Mouse (Mus musculus): ENCODE data around the gene 1700007K13Rik. TPM values are rescaled to one million over a fixed set of nuclear protein-coding genes. Genes with fewer than 3 reads are reported as not detected.
A peak's percentile ranks its signal among the peaks of the same experiment; 100 is the strongest.

The 1700007K13Rik gene
- total and polyA plus RNA-seq, 2 experiments from 2014 or later: 0.15 TPM; not detected in 1

DNA sequence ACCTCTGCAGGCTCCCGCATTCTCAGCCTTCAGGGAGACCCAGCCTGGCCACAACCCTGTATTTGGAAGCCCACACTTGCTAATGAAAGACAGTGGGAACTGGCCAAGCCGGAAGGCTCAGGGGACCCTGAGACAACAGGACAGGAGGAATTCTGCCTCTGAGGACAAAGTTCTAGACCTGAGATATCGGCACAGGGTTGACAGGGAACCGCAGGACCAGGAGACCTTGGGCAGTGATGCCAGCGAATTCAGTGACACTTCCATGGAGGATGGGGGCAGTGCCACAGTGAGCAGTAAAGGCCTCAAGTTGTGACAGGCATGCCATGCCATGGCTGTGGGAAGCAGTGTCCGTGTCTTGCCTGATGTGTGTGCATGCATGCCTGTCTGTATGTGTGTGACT lies 12.6 kb downstream of the 1700007K13Rik start:
- Histone ChIP-seq H3K4me1 (ENCODE audit: control insufficient read depth, insufficient read depth) (no peaks in the 10 kb centered on the region), H3K36me3 (replicated peaks; ENCODE audit: control insufficient read depth, insufficient read depth, low read length) (no peaks in the 10 kb centered on the region), H3K27ac (ENCODE audit: low read depth) (no peak overlapping the region), H3K27me3 (ENCODE audit: control insufficient read depth, insufficient read depth, low read length) (no peaks in the 10 kb centered on the region), H3K9me3 (replicated peaks; ENCODE audit: control insufficient read depth, low read length) (no peaks in the 10 kb centered on the region), H3K4me2 (ENCODE audit: low read depth, low read length) (no peak overlapping the region), H3K4me3 (ENCODE audit: low read depth, low read length) (no peak overlapping the region), H3K9ac (replicated peaks; ENCODE audit: low read depth, low read length) (no peak overlapping the region)
- WGBS: 77% methylated on average over 6 of the region's 6 CpGs
- DNase-seq (ENCODE audit: low spot score) (no peak), ATAC-seq (ENCODE audit: insufficient read depth, low read depth) (no peak)
- TF ChIP-seq CTCF (IDR thresholded peaks at IDR 0.05; ENCODE audit: low read depth): no peak
- no peak for TF ChIP-seq EP300 (IDR thresholded peaks at IDR 0.05; ENCODE audit: low read depth)

DNA sequence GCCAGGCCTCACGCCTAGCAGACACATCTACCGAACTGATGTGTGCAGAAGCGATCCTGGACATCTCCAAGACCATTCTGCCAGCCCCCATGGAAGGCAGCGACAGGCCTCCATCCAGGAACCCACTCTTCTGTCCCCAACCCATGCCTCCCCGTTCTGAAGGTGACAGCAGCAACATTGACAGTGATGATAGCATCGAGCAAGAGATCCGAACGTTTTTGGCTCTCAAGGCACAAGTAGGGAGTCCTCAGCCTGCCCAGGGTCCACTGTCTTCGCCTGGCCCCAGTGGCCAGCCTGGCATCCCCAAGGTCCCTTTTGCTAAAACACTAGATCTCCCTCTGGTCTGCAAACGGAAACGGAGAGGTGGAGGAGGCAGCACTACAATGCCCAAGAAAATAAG lies 14.5 kb downstream of the 1700007K13Rik start:
- Histone ChIP-seq H3K4me2 (ENCODE audit: low read depth, low read length) (no peak overlapping the region), H3K27ac (ENCODE audit: low read depth) (no peak overlapping the region), H3K9ac (replicated peaks; ENCODE audit: low read depth, low read length) (no peak overlapping the region), H3K4me3 (ENCODE audit: low read depth, low read length) (no peak overlapping the region), H3K36me3 (replicated peaks; ENCODE audit: control insufficient read depth, insufficient read depth, low read length) (no peaks in the 10 kb centered on the region), H3K9me3 (replicated peaks; ENCODE audit: control insufficient read depth, low read length) (no peaks in the 10 kb centered on the region), H3K27me3 (ENCODE audit: control insufficient read depth, insufficient read depth, low read length) (no peaks in the 10 kb centered on the region), H3K4me1 (ENCODE audit: control insufficient read depth, insufficient read depth) (0 out of 2 replicates have a peak, but pooled peaks cover 2% of the 10 kb centered on the region)
- no peak for ATAC-seq (ENCODE audit: insufficient read depth, low read depth)
- no peak for DNase-seq (ENCODE audit: low spot score)
- no peak for TF ChIP-seq CTCF (IDR thresholded peaks at IDR 0.05; ENCODE audit: low read depth)
- no peak for TF ChIP-seq EP300 (IDR thresholded peaks at IDR 0.05; ENCODE audit: low read depth)
- WGBS: 85% methylated on average over 11 of the region's 11 CpGs

GRCm38 (mm10) chr2:28447315-28447670 lies 18.8 kb downstream of the 1700007K13Rik start:
- H3K9ac ChIP-seq (replicated peaks; ENCODE audit: low read depth, low read length): peak overlapping the region; percentile 72
- no peaks in the 10 kb centered on the region for H3K27me3 ChIP-seq (ENCODE audit: control insufficient read depth, insufficient read depth, low read length)
- ATAC-seq (ENCODE audit: insufficient read depth, low read depth) (no peak), DNase-seq (ENCODE audit: low spot score) (no peak)
- TF ChIP-seq EP300 (IDR thresholded peaks at IDR 0.05; ENCODE audit: low read depth): no peak
- no peak for TF ChIP-seq CTCF (IDR thresholded peaks at IDR 0.05; ENCODE audit: low read depth)
- H3K9me3 ChIP-seq (replicated peaks; ENCODE audit: control insufficient read depth, low read length): no peaks in the 10 kb centered on the region
- H3K4me3 ChIP-seq (ENCODE audit: low read depth, low read length): peak overlapping the region; percentile 73
- 11% methylated on average over 11 of the region's 11 CpGs for WGBS
- peaks cover 8% of the 10 kb centered on the region for H3K4me1 ChIP-seq (ENCODE audit: control insufficient read depth, insufficient read depth)
- H3K27ac ChIP-seq (ENCODE audit: low read depth): no peak overlapping the region
- no peaks in the 10 kb centered on the region for H3K36me3 ChIP-seq (replicated peaks; ENCODE audit: control insufficient read depth, insufficient read depth, low read length)
- peak overlapping the region; percentile 96 for H3K4me2 ChIP-seq (ENCODE audit: low read depth, low read length)

- no peaks in the 10 kb centered on the region for H3K36me3 ChIP-seq (replicated peaks; ENCODE audit: control insufficient read depth, insufficient read depth, low read length)
- peak within 1 kb of the TSS; percentile 17; the same call in 1 of the 2 replicates for H3K27ac ChIP-seq (ENCODE audit: low read depth)
- H3K27me3 ChIP-seq (ENCODE audit: control insufficient read depth, insufficient read depth, low read length): no peaks in the 10 kb centered on the region
- under 1% methylated on average over 52 of the region's 118 CpGs for WGBS
- DNase-seq (ENCODE audit: low spot score): peak; percentile 12
- H3K4me3 ChIP-seq (ENCODE audit: low read depth, low read length): peak within 1 kb of the TSS; percentile 73
- H3K4me2 ChIP-seq (ENCODE audit: low read depth, low read length): peak within 1 kb of the TSS; percentile 96
- ATAC-seq (ENCODE audit: insufficient read depth, low read depth): peak; percentile 62
- no peak for TF ChIP-seq CTCF (IDR thresholded peaks at IDR 0.05; ENCODE audit: low read depth)
- TF ChIP-seq EP300 (IDR thresholded peaks at IDR 0.05; ENCODE audit: low read depth): no peak
- no peaks in the 10 kb centered on the region for H3K9me3 ChIP-seq (replicated peaks; ENCODE audit: control insufficient read depth, low read length)
- H3K9ac ChIP-seq (replicated peaks; ENCODE audit: low read depth, low read length): peak within 1 kb of the TSS; percentile 72
- peaks cover 8% of the 10 kb centered on the region for H3K4me1 ChIP-seq (ENCODE audit: control insufficient read depth, insufficient read depth)
Observed at GRCm38 (mm10) chr2:28446515-28447314, 19.4 kb downstream of the 1700007K13Rik start, which contains the start of gene Ppp1r26. Gene Ppp1r26 (plus strand): TSS chr2:28446800.

GRCm38 (mm10) chr2:28446181-28446514 lies 20.0 kb downstream of the 1700007K13Rik start:
- TF ChIP-seq EP300 (IDR thresholded peaks at IDR 0.05; ENCODE audit: low read depth) (no peak), CTCF (IDR thresholded peaks at IDR 0.05; ENCODE audit: low read depth) (no peak)
- peak overlapping the region; percentile 96 for H3K4me2 ChIP-seq (ENCODE audit: low read depth, low read length)
- H3K4me1 ChIP-seq (ENCODE audit: control insufficient read depth, insufficient read depth): peaks cover 8% of the 10 kb centered on the region
- H3K27me3 ChIP-seq (ENCODE audit: control insufficient read depth, insufficient read depth, low read length): no peaks in the 10 kb centered on the region
- peak overlapping the region; percentile 72 for H3K9ac ChIP-seq (replicated peaks; ENCODE audit: low read depth, low read length)
- H3K4me3 ChIP-seq (ENCODE audit: low read depth, low read length): peak overlapping the region; percentile 73
- 0 out of 2 replicates have a peak overlapping the region, but pooled peaks have one; percentile 17 for H3K27ac ChIP-seq (ENCODE audit: low read depth)
- ATAC-seq (ENCODE audit: insufficient read depth, low read depth) (no peak), DNase-seq (ENCODE audit: low spot score) (no peak)
- 3% methylated on average over 5 of the region's 5 CpGs for WGBS
- no peaks in the 10 kb centered on the region for H3K9me3 ChIP-seq (replicated peaks; ENCODE audit: control insufficient read depth, low read length)
- H3K36me3 ChIP-seq (replicated peaks; ENCODE audit: control insufficient read depth, insufficient read depth, low read length): no peaks in the 10 kb centered on the region
